Mouse (Mus musculus) forebrain, postnatal 0 days (tissue): ENCODE data around the gene Nmur1. TPM values are rescaled to one million over a fixed set of nuclear protein-coding genes. Genes with fewer than 3 reads are reported as not detected.
A peak's percentile ranks its signal among the peaks of the same experiment; 100 is the strongest.

ENCODE experiments used
- ATAC-seq: fragments of 200-750 bp; cut with Nextera tagmentation; 2 replicates; pipeline ENCODE4 v1.8.0; 2017; ENCODE audit warnings: mild to moderate bottlenecking, moderate library complexity
- DNase-seq: peaks from one replicate; pipeline ENCODE4 v3.0.0-alpha.2; 2015
- H3K27ac ChIP-seq: fragments of 300-500 bp; sonication (generic); 2 replicates; pipeline ENCODE4 v1.5.1; 2014; ENCODE audit warnings: low read depth, mild to moderate bottlenecking, antibody characterized with exemption, low read length, moderate library complexity, mixed read lengths
- H3K27me3 ChIP-seq: fragments of 300-500 bp; sonication (generic); 2 replicates; pipeline ENCODE4 v1.6.1; 2014; ENCODE audit warnings: mild to moderate bottlenecking, low read length, mixed read lengths; ENCODE audit not compliant: insufficient read depth
- H3K36me3 ChIP-seq: fragments of 300-500 bp; sonication (generic); 2 replicates; pipeline ENCODE4 v1.6.1; 2014; ENCODE audit warnings: mild to moderate bottlenecking, moderate library complexity; ENCODE audit not compliant: insufficient read depth
- H3K4me1 ChIP-seq: fragments of 300-500 bp; sonication (generic); 2 replicates; pipeline ENCODE4 v1.6.1; 2014; ENCODE audit warnings: antibody characterized with exemption; ENCODE audit not compliant: insufficient read depth
- H3K4me2 ChIP-seq: fragments of 300-500 bp; sonication (generic); 2 replicates; pipeline ENCODE4 v1.6.1; 2014; ENCODE audit warnings: low read depth, mild to moderate bottlenecking, moderate library complexity
- H3K4me3 ChIP-seq: fragments of 300-500 bp; sonication (generic); 2 replicates; pipeline ENCODE4 v1.5.1; 2014; ENCODE audit warnings: low read depth, low read length, mixed read lengths
- H3K9ac ChIP-seq: fragments of 300-500 bp; sonication (generic); 2 replicates; pipeline ENCODE4 v1.6.1; 2014; ENCODE audit warnings: mild to moderate bottlenecking
- H3K9me3 ChIP-seq: fragments of 300-500 bp; sonication (generic); 2 replicates; pipeline ENCODE4 v1.6.1; 2016; ENCODE audit warnings: low read length
- CTCF ChIP-seq: sonication (generic); IDR thresholded peaks from 2 replicates; pipeline ENCODE4 v1.5.1; 2016; ENCODE audit warnings: antibody characterized with exemption, control low read depth, low read depth
- WGBS: fragments of 180-500 bp; shearing (Covaris S2); extraction: QIAGEN DNeasy Blood & Tissue Kit; methylation state at CpG from one replicate; pipeline ENCODE4 v1.1.7; 2014; 5-methylcytosine and 5-hydroxymethylcytosine counted together
- polyA plus RNA-seq: library from polyadenylated mRNA; unstranded; fragments of >200 nt; fragmentation: Nextera tagmentation; extraction: Ambion mirVana; gene quantifications from 2 replicates; pipeline ENCODE4 v1.2.1, GENCODE M21; 2015
- total RNA-seq: library from RNA; depleted of rRNA; stranded (reverse); fragments of >200 nt; gene quantifications from 2 replicates; pipeline ENCODE4 v1.2.3, GENCODE M21; 2014

The Nmur1 gene
- total and polyA plus RNA-seq, 2 experiments from 2014 or later, result 0.17 to 0.33 TPM

GRCm38 (mm10) chr1:86440887-86441723 lies 15.1 kb upstream of the Nmur1 start:
- no peaks in the 10 kb centered on the region for H3K36me3 ChIP-seq
- H3K27me3 ChIP-seq, result no peaks in the 10 kb centered on the region
- no peaks in the 10 kb centered on the region for H3K9me3 ChIP-seq
- peak overlapping the region; percentile 94 for H3K4me2 ChIP-seq
- WGBS, result 1% methylated on average over 29 of the region's 29 CpGs
- no peak for TF ChIP-seq CTCF
- H3K4me1 ChIP-seq, result peaks cover 19% of the 10 kb centered on the region; the same call in 1 of the 2 replicates
- DNase-seq (peak; percentile 89), ATAC-seq (peak; percentile 42)
- peak overlapping the region; percentile 99 for H3K27ac ChIP-seq
- peak overlapping the region; percentile 92 for H3K9ac ChIP-seq
- peak overlapping the region; percentile 44 for H3K4me3 ChIP-seq

DNA sequence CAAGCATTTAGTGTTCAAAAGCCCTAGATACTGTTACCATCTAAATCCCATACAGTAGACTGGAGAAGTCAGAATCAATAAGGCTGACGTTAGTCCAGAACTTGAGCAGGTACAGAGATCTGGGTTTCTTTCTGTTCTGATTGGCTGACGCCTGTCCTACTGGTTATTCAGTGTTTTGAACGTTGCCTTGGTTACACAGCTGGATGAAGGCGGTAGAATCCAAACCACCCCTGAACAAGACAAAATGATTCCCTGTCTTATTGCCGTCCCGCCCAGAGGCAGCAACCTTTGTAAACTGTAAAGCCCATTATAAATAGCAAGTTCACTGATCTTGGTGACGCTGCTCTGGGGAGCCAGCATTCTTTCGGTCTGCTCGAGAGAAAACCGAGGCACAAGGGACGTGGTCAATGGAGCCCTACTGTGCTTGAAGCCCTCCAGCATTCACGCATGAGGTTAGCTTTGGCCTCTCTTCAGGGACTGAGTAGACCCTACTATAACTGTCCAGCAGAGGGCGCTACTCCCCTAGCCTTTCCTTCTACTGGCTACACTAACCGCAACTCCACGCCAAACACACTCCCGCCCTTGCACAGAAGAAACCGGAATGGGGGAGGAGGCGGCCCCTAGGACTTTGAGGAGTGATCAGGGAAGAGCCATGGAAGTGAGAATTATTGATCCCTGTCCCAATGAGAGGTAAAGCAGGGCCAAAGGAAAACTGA lies 14.3 kb upstream of the Nmur1 start:
- DNase-seq (peak; percentile 95), ATAC-seq (peak; percentile 73)
- Histone ChIP-seq H3K4me1 (peaks cover 24% of the 10 kb centered on the region), H3K27me3 (no peaks in the 10 kb centered on the region), H3K9me3 (no peaks in the 10 kb centered on the region), H3K36me3 (no peaks in the 10 kb centered on the region), H3K4me2 (peak overlapping the region; percentile 94), H3K27ac (peak overlapping the region; percentile 99), H3K4me3 (peak overlapping the region; percentile 44), H3K9ac (peak overlapping the region; percentile 92; the same call in 1 of the 2 replicates)
- whole genome bisulfite sequencing, result 4% methylated on average over 18 of the region's 18 CpGs
- TF ChIP-seq CTCF, result peak; percentile 98

GRCm38 (mm10) chr1:86439487-86440170 lies 13.6 kb upstream of the Nmur1 start:
- no peak overlapping the region for H3K4me3 ChIP-seq
- H3K27me3 ChIP-seq, result no peaks in the 10 kb centered on the region
- DNase-seq (no peak), ATAC-seq (no peak)
- no peaks in the 10 kb centered on the region for H3K36me3 ChIP-seq
- peak overlapping the region; percentile 99 for H3K27ac ChIP-seq
- H3K4me2 ChIP-seq, result peak overlapping the region; percentile 94
- WGBS, result 31% methylated on average over 8 of the region's 8 CpGs
- H3K9ac ChIP-seq, result 0 out of 2 replicates have a peak overlapping the region, but pooled peaks have one; percentile 92
- TF ChIP-seq CTCF, result no peak
- H3K9me3 ChIP-seq, result no peaks in the 10 kb centered on the region
- peaks cover 31% of the 10 kb centered on the region for H3K4me1 ChIP-seq

DNA sequence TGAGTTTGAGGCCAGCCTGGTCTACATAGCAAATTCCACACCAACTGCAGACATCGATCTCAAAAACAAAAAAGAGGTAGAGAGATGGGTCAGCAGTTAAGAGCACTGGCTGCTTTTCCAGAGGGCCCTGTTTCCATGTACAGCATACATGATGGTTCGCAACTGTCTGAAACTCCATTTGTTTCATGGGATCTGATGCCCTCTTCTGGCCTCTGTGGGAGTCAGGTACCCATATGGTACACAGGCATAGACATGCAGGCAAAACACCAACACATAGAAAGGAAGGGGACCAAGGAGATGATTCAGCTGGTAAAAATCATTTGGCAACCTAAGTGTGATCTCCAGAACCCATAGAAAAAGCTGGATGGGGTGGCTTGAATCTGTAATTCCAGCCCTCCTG lies 12.5 kb upstream of the Nmur1 start:
- TF ChIP-seq CTCF, result peak; percentile 57
- ATAC-seq (no peak), DNase-seq (no peak)
- Histone ChIP-seq H3K4me1 (peaks cover 38% of the 10 kb centered on the region), H3K27ac (no peak overlapping the region), H3K27me3 (no peaks in the 10 kb centered on the region), H3K36me3 (no peaks in the 10 kb centered on the region), H3K9ac (no peak overlapping the region), H3K4me3 (no peak overlapping the region), H3K9me3 (no peaks in the 10 kb centered on the region), H3K4me2 (no peak overlapping the region)
- WGBS, result 62% methylated on average over 2 of the region's 2 CpGs

GRCm38 (mm10) chr1:86438014-86438319 lies 11.9 kb upstream of the Nmur1 start:
- Histone ChIP-seq H3K4me2 (no peak overlapping the region), H3K4me1 (peaks cover 33% of the 10 kb centered on the region), H3K4me3 (no peak overlapping the region), H3K27me3 (no peaks in the 10 kb centered on the region), H3K36me3 (no peaks in the 10 kb centered on the region), H3K27ac (no peak overlapping the region), H3K9me3 (no peaks in the 10 kb centered on the region), H3K9ac (no peak overlapping the region)
- DNase-seq (no peak), ATAC-seq (no peak)
- WGBS, result 76% methylated on average over 6 of the region's 6 CpGs
- no peak for TF ChIP-seq CTCF

- DNase-seq, result no peak
- Histone ChIP-seq H3K36me3 (no peaks in the 10 kb centered on the region), H3K9me3 (no peaks in the 10 kb centered on the region), H3K4me3 (no peak overlapping the region), H3K9ac (no peak overlapping the region), H3K4me2 (no peak overlapping the region), H3K4me1 (peaks cover 32% of the 10 kb centered on the region), H3K27ac (no peak overlapping the region), H3K27me3 (no peaks in the 10 kb centered on the region)
- TF ChIP-seq CTCF, result no peak
- 67% methylated on average over 9 of the region's 9 CpGs for WGBS
- no peak for ATAC-seq
These were observed 11.4 kb upstream of the Nmur1 start for GRCm38 (mm10) chr1:86437219-86438013.
